Mouse (Mus musculus): ENCODE results near the gene Negr1. TPM values are rescaled to one million over a fixed set of nuclear protein-coding genes. Genes with fewer than 3 reads are reported as not detected.

The Negr1 gene
- polyA plus RNA-seq, 1 experiment: 1.7 TPM

DNA sequence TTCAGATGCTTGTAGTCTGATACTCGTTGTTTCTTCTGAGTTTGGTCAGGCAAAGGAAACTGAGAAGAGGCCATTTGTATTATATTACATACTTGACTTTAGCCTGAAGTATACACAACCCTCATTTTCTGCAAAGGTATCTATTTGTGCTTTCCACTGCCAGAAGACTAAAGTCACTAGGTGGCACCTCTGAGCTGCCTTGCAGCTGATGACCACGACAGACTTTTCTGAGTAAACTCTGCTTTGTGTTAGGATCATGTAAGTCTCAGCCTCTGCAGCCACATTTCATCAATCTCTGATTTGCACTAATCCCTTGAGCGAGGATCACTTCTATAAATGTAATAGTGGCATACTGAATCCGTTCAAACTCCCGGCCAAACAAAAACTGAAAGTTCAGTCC, 671.1 kb downstream of the Negr1 start:
- H3K27me3 ChIP-seq (replicated peaks; ENCODE audit: control insufficient read depth, insufficient read depth, low read length): no peaks in the 10 kb centered on the region; the same call in 1 of the 2 replicates
- peak; percentile 47 for DNase-seq
- 25% methylated on average over 5 of the region's 5 CpGs for WGBS
- no peaks in the 10 kb centered on the region for H3K4me1 ChIP-seq (ENCODE audit: control insufficient read depth, insufficient read depth, low read length)
- no peak overlapping the region for H3K27ac ChIP-seq (ENCODE audit: insufficient read depth, low read depth, low read length)
- H3K4me3 ChIP-seq (ENCODE audit: insufficient read depth, low read depth, low read length): no peak overlapping the region
- no peaks in the 10 kb centered on the region for H3K36me3 ChIP-seq (ENCODE audit: control insufficient read depth, insufficient read depth, low read length)
- TF ChIP-seq POLR2A (IDR thresholded peaks at IDR 0.05; ENCODE audit: low read depth, low read length) (no peak), CTCF (conservative IDR thresholded peaks at IDR 0.05; ENCODE audit: insufficient read depth, insufficient read length, low read depth, low read length) (peak; percentile 60)

DNA sequence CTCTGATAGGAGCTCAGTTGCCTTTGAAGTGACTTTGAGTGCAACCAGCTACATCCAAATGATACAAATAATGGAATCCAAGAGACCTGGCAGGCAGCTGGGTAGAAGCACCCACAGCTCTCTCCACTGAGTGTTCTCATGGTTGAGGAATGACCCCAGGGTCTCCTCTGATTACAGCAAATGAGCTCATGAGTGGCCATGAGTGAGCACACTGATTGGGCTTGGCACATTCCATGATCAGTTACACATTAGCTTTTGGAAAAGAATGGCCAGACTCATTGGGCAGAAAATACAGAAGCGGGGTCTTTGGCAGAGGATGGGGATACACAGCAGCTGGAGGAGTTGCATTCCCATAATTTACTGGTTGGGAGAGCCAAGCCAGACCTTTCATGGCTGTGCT, 678.6 kb downstream of the Negr1 start:
- Histone ChIP-seq H3K27ac (ENCODE audit: insufficient read depth, low read depth, low read length) (no peak overlapping the region), H3K4me1 (ENCODE audit: control insufficient read depth, insufficient read depth, low read length) (no peaks in the 10 kb centered on the region), H3K36me3 (ENCODE audit: control insufficient read depth, insufficient read depth, low read length) (no peaks in the 10 kb centered on the region), H3K4me3 (ENCODE audit: insufficient read depth, low read depth, low read length) (no peak overlapping the region), H3K27me3 (replicated peaks; ENCODE audit: control insufficient read depth, insufficient read depth, low read length) (no peaks in the 10 kb centered on the region)
- TF ChIP-seq POLR2A (IDR thresholded peaks at IDR 0.05; ENCODE audit: low read depth, low read length): no peak
- DNase-seq: no peak
- WGBS: 61% methylated on average over 1 of the region's 1 CpGs

DNA sequence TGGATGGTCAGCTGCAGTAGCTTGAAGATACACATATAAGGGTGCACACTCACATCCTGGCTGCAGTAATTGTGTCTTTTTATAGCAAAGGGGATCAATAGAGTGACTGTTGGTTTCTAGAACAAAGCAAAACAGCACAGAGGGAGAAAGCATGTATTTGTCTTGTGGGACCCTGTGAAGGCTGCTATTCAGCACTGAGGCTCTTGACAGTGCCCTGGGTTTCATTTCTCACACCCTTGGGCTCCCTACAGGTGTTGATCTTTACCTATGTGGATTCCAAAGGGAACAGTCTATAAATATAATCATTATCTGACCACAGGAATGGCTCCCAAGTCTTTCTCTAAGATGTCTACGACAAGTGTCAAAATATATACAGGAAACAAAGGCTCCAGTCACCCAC, 693.9 kb downstream of the Negr1 start:
- DNase-seq: no peak
- H3K27ac ChIP-seq (ENCODE audit: insufficient read depth, low read depth, low read length): no peak overlapping the region
- H3K4me1 ChIP-seq (ENCODE audit: control insufficient read depth, insufficient read depth, low read length): no peaks in the 10 kb centered on the region
- no peak overlapping the region for H3K4me3 ChIP-seq (ENCODE audit: insufficient read depth, low read depth, low read length)
- 54% methylated on average over 1 of the region's 1 CpGs for WGBS
- no peaks in the 10 kb centered on the region for H3K36me3 ChIP-seq (ENCODE audit: control insufficient read depth, insufficient read depth, low read length)
- TF ChIP-seq POLR2A (IDR thresholded peaks at IDR 0.05; ENCODE audit: low read depth, low read length): no peak
- TF ChIP-seq CTCF (conservative IDR thresholded peaks at IDR 0.05; ENCODE audit: insufficient read depth, insufficient read length, low read depth, low read length): no peak
- no peaks in the 10 kb centered on the region for H3K27me3 ChIP-seq (replicated peaks; ENCODE audit: control insufficient read depth, insufficient read depth, low read length)

DNA sequence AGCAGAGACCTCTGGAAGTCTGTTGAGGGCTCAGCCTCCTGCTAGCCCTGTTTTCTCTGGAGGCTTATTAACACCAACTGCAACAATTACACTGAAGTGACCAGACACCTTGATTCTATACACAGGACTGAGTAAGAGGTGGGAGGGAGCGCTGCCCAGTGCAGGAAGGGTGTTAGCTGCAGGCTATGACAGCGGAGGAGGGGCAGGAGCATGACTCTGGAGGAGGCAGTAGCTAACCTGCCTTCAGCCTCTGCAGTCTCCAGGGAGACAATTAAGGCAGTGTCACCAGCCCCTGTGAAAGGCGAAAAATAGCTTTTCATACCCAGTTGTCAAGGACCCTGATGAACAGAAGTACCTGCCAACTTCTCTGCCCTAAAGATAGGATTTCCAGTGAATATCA, 694.3 kb downstream of the Negr1 start:
- H3K27ac ChIP-seq (ENCODE audit: insufficient read depth, low read depth, low read length): no peak overlapping the region
- no peak for DNase-seq
- 46% methylated on average over 3 of the region's 3 CpGs for WGBS
- no peak overlapping the region for H3K4me3 ChIP-seq (ENCODE audit: insufficient read depth, low read depth, low read length)
- no peaks in the 10 kb centered on the region for H3K4me1 ChIP-seq (ENCODE audit: control insufficient read depth, insufficient read depth, low read length)
- H3K27me3 ChIP-seq (replicated peaks; ENCODE audit: control insufficient read depth, insufficient read depth, low read length): no peaks in the 10 kb centered on the region
- H3K36me3 ChIP-seq (ENCODE audit: control insufficient read depth, insufficient read depth, low read length): no peaks in the 10 kb centered on the region
- TF ChIP-seq POLR2A (IDR thresholded peaks at IDR 0.05; ENCODE audit: low read depth, low read length) (no peak), CTCF (conservative IDR thresholded peaks at IDR 0.05; ENCODE audit: insufficient read depth, insufficient read length, low read depth, low read length) (no peak)

DNA sequence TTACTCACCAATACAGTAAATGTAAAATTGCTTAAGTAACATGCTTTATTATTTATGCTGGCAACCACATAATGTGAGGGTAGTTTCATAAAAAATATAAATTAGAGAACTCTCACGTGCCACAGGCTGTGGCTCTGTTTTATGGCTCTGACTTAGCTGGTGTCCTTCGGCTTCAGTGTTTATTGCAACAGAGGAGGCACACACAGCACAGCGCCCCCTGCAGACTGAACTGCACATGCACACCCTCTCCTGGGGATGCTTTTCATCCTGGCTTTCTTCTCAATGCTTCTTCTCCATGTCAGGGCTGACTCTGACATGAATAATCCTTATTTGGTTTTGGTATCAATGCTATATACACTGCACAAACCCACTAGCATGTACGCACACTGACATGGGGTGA, 707.1 kb downstream of the Negr1 start:
- peak; percentile 2 for DNase-seq
- H3K36me3 ChIP-seq (ENCODE audit: control insufficient read depth, insufficient read depth, low read length): no peaks in the 10 kb centered on the region
- 56% methylated on average over 4 of the region's 4 CpGs for WGBS
- no peak overlapping the region for H3K4me3 ChIP-seq (ENCODE audit: insufficient read depth, low read depth, low read length)
- no peaks in the 10 kb centered on the region for H3K4me1 ChIP-seq (ENCODE audit: control insufficient read depth, insufficient read depth, low read length)
- TF ChIP-seq CTCF (conservative IDR thresholded peaks at IDR 0.05; ENCODE audit: insufficient read depth, insufficient read length, low read depth, low read length) (0 out of 2 replicates have a peak, but pooled peaks have one; percentile 19), POLR2A (IDR thresholded peaks at IDR 0.05; ENCODE audit: low read depth, low read length) (no peak)
- H3K27ac ChIP-seq (ENCODE audit: insufficient read depth, low read depth, low read length): no peak overlapping the region
- no peaks in the 10 kb centered on the region for H3K27me3 ChIP-seq (replicated peaks; ENCODE audit: control insufficient read depth, insufficient read depth, low read length)

DNA sequence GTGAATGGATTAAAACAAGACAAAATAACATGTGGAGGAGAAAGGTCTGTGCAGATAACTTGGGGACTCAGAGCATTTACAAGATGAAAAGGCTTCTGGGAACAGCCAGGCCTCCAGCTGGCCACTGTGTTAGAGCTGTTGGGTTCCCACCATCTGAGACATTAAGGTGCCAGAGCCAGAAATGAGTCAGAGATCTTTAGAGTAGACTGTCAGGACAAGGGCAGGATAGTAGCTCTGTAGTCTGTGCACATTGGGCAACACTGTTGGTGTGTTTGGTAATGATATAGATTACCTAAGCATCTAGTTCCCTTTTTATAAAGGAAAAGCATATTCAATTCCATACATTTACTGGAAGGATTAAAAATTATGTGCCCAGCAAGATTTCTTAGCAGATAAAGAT, 710.8 kb downstream of the Negr1 start:
- Histone ChIP-seq H3K27ac (ENCODE audit: insufficient read depth, low read depth, low read length) (no peak overlapping the region), H3K4me3 (ENCODE audit: insufficient read depth, low read depth, low read length) (no peak overlapping the region), H3K27me3 (replicated peaks; ENCODE audit: control insufficient read depth, insufficient read depth, low read length) (no peaks in the 10 kb centered on the region), H3K36me3 (ENCODE audit: control insufficient read depth, insufficient read depth, low read length) (no peaks in the 10 kb centered on the region), H3K4me1 (ENCODE audit: control insufficient read depth, insufficient read depth, low read length) (no peaks in the 10 kb centered on the region)
- DNase-seq: no peak
- TF ChIP-seq POLR2A (IDR thresholded peaks at IDR 0.05; ENCODE audit: low read depth, low read length) (no peak), CTCF (conservative IDR thresholded peaks at IDR 0.05; ENCODE audit: insufficient read depth, insufficient read length, low read depth, low read length) (no peak)

DNA sequence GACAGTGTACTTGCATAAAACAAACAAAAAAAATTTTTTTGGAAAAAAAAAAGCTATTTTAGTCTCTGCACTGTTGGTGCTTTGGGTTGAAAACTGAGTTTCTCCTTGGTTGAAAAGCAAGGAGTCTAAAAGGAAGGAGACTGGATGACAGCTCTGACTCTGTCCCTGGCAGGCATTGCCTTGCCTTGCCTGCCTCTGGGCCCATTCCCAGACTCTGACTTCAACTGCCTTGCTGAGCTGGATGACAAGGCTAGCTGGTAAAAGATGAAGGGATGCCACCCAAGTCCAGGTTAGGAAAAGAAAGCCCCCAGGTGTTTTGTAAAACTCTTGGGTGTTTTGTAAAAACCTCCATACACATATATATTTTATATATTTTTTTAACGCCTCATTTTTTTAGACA, 712.5 kb downstream of the Negr1 start:
- Histone ChIP-seq H3K4me1 (ENCODE audit: control insufficient read depth, insufficient read depth, low read length) (no peaks in the 10 kb centered on the region), H3K4me3 (ENCODE audit: insufficient read depth, low read depth, low read length) (no peak overlapping the region), H3K36me3 (ENCODE audit: control insufficient read depth, insufficient read depth, low read length) (no peaks in the 10 kb centered on the region), H3K27ac (ENCODE audit: insufficient read depth, low read depth, low read length) (no peak overlapping the region), H3K27me3 (replicated peaks; ENCODE audit: control insufficient read depth, insufficient read depth, low read length) (no peaks in the 10 kb centered on the region)
- WGBS: 90% methylated on average over 1 of the region's 1 CpGs
- TF ChIP-seq CTCF (conservative IDR thresholded peaks at IDR 0.05; ENCODE audit: insufficient read depth, insufficient read length, low read depth, low read length): no peak
- TF ChIP-seq POLR2A (IDR thresholded peaks at IDR 0.05; ENCODE audit: low read depth, low read length): no peak
- no peak for DNase-seq

DNA sequence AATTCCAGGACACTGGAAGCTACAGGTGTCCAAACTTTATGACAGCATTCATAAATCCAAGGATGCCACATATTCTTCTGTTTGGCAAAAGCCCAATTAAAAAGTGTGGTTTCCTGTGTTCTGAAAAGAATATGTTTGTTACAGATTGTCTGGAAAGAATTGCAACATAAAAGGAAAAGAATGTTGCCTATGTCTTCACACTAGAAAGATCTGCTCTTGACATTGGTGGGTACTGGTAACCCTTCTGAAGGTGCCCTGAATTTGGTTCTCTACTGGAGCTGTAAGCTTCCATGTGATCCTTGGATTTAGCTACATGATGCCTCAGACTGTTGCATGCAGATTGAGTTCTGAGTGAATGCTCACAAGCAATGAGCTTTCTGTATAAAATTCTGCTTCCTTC, 718.1 kb downstream of the Negr1 start:
- Histone ChIP-seq H3K27me3 (replicated peaks; ENCODE audit: control insufficient read depth, insufficient read depth, low read length) (no peaks in the 10 kb centered on the region), H3K27ac (ENCODE audit: insufficient read depth, low read depth, low read length) (no peak overlapping the region), H3K36me3 (ENCODE audit: control insufficient read depth, insufficient read depth, low read length) (no peaks in the 10 kb centered on the region), H3K4me3 (ENCODE audit: insufficient read depth, low read depth, low read length) (no peak overlapping the region), H3K4me1 (ENCODE audit: control insufficient read depth, insufficient read depth, low read length) (no peaks in the 10 kb centered on the region)
- no peak for DNase-seq
- TF ChIP-seq POLR2A (IDR thresholded peaks at IDR 0.05; ENCODE audit: low read depth, low read length) (no peak), CTCF (conservative IDR thresholded peaks at IDR 0.05; ENCODE audit: insufficient read depth, insufficient read length, low read depth, low read length) (no peak)

Measured in kidney, adult 2 months (tissue).